Mouse (Mus musculus) left cerebral cortex, adult 8-10 months (tissue): ENCODE data around the gene Gm9195. TPM values are rescaled to one million over a fixed set of nuclear protein-coding genes. Genes with fewer than 3 reads are reported as not detected.

Experiments used
- DNase-seq, 2 experiments: peaks; one replicate each; pipeline ENCODE4 v3.0.0; 2022; ENCODE audit warnings: low spot score in 2 of 2
- total RNA-seq, 4 experiments: library from RNA; stranded (reverse); gene quantifications; 2 replicates each; pipeline ENCODE4 v1.2.4; 2022

The Gm9195 gene
- total RNA-seq, 4 experiments from 2014 or later, result not detected

DNA sequence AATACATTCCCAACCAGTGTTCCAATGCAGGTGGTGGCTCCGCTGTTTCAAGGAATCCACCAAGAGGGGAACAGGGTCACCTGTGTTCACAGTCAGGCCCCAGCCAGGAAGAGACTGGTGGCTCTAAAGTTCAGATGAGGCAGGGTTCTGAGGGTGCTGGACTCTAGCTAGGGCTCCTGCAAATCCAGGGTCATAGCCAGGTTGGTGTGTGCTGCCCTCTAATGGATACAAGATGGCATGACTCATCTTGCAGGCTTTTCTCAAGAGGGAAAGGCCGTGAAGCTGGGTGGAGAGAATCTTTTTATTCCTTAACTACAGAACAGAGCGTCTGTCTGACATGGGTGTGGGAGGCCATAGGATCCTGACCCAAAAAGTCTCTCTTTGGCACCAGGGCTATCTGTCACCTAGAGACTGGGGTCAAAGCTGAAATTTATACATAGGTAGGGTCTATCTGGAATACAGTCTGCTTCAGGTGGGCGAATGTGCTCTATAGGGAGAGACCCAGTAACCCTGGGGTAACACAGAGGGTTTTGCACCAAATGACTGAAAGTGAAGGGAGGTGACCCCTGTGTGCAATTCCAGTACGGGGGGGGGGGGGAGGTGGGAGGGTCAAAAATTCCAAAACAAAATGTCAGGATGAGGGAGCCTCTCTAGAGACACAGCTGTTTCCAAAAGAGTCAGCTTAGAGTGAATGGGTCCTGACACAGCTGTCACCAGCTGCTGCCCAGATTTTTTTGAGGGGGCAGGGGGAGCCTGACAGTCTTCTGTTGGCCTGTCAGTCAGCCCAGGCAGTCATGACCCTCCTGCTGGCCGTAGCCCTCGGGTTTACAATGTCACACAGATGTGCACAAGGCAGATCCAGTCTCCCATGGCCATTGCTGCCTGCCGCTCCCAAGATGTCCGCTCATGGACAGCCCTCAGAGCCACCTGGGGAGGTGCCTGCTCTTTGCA lies 44.2 kb downstream of the Gm9195 start:
- no peak for DNase-seq

DNA sequence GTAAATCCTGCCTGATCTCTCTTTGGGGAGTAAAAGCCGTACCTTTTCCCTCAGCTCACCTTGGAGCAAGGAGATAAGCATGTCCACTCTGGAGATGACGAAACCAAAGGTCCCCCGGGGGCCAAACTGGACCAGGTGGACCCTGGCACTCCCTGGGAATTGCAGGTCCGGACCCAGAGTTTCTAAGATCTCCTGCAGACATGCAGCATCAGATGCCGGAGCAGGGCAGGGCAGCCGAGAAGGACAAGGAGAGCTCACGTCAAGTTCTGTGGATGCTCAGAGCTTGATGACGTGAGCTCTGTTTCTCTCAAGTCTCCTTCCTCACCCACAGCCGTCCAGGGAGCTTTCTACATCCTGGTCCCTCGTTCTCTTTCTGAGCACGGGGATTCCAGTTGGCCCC lies 48.7 kb downstream of the Gm9195 start:
- DNase-seq, result no peak

- no peak for DNase-seq
These were observed 50.7 kb downstream of the Gm9195 start for GRCm38 (mm10) chr14:72440929-72441328.

- no peak for DNase-seq
These were observed 51.2 kb downstream of the Gm9195 start for GRCm38 (mm10) chr14:72440436-72440835.

GRCm38 (mm10) chr14:72438976-72439375 lies 52.7 kb downstream of the Gm9195 start:
- no peak for DNase-seq

DNA sequence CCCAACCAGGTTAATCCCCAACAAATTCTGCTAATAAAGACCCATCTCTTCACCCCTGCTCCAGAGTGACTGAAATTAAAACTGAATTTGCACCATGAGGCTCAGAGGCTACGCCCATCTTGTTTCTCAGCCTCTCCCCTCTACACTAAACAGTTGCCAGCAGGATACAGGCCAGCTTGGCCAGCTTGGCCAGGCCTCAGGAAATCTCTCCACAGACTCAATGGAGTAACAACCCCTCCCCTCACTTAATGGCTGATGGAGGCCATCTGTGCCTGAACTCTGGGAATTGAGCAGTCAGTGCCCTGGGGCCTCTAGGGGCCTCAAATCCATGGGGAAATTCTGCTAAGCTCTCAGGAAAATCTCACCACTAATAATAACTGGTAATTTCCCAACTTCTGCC lies 101.9 kb downstream of the Gm9195 start:
- DNase-seq, result no peak

- no peak for DNase-seq
These were observed 102.3 kb downstream of the Gm9195 start for GRCm38 (mm10) chr14:72389288-72389687.

DNA sequence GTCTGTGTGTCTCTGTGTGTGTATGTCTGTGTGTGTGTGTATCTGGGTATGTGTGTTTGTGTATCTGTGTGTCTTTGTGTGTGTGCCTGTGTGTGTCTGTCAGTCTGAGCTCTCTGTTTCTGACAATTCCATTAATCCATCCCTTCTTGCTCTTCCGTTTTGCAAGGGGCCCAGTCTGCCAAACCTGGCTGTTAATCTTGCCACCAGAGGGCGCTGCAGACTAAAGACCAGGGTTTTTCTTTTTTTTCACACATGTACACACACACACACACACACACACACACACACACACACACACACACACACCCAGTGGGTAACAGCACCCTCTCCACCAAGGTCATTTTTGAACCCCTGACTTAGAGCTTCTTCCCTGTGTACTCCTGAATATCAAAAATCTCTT lies 114.4 kb downstream of the Gm9195 start:
- no peak for DNase-seq

Other genes starting within 250 kb of the Gm9195 start
- gene Fndc3a, start 218.2 kb upstream of the Gm9195 start, total RNA-seq, result 10 to 100 TPM; 44.5 to 51.4 (median 46.5) TPM